Mouse (Mus musculus): ENCODE measurements around the gene Xirp1. TPM values are rescaled to one million over a fixed set of nuclear protein-coding genes. Genes with fewer than 3 reads are reported as not detected.

The Xirp1 gene
- total and polyA plus RNA-seq, 2 experiments, result 0.09 to 0.11 TPM

- no peak for TF ChIP-seq CTCF (IDR thresholded peaks at IDR 0.05; ENCODE audit: low read depth, low read length)
- no peak for TF ChIP-seq POLR2A (IDR thresholded peaks at IDR 0.05; ENCODE audit: extremely low read depth, insufficient read depth, low read length)
- peaks cover 25% of the 10 kb centered on the region for H3K36me3 ChIP-seq (ENCODE audit: control insufficient read depth, insufficient read depth, low read length)
- H3K4me3 ChIP-seq (ENCODE audit: insufficient read depth, low read depth, low read length), result no peak overlapping the region
- H3K9ac ChIP-seq (ENCODE audit: low read depth, low read length), result no peak overlapping the region
- WGBS, result 59% methylated on average over 4 of the region's 4 CpGs
- DNase-seq (ENCODE audit: extremely low read depth, low read depth, low spot score), result no peak
- peaks cover 31% of the 10 kb centered on the region for H3K79me2 ChIP-seq (ENCODE audit: control insufficient read depth, insufficient read depth, low read length)
- no peak overlapping the region for H3K27ac ChIP-seq (replicated peaks; ENCODE audit: insufficient read depth, low read depth, low read length)
- H3K27me3 ChIP-seq (ENCODE audit: control insufficient read depth, insufficient read depth, low read length), result no peaks in the 10 kb centered on the region
- peaks cover 34% of the 10 kb centered on the region for H3K4me1 ChIP-seq (ENCODE audit: control insufficient read depth, insufficient read depth, low read length)
Observed at GRCm38 (mm10) chr9:119975286-119975685, 48.1 kb downstream of the Xirp1 start.

- H3K27ac ChIP-seq (replicated peaks; ENCODE audit: insufficient read depth, low read depth, low read length), result no peak overlapping the region
- H3K79me2 ChIP-seq (ENCODE audit: control insufficient read depth, insufficient read depth, low read length), result peaks cover 26% of the 10 kb centered on the region
- DNase-seq (ENCODE audit: extremely low read depth, low read depth, low spot score), result no peak
- peaks cover 29% of the 10 kb centered on the region for H3K4me1 ChIP-seq (ENCODE audit: control insufficient read depth, insufficient read depth, low read length)
- no peak for TF ChIP-seq POLR2A (IDR thresholded peaks at IDR 0.05; ENCODE audit: extremely low read depth, insufficient read depth, low read length)
- TF ChIP-seq CTCF (IDR thresholded peaks at IDR 0.05; ENCODE audit: low read depth, low read length), result peak; percentile 44
- peaks cover 25% of the 10 kb centered on the region for H3K36me3 ChIP-seq (ENCODE audit: control insufficient read depth, insufficient read depth, low read length)
- no peaks in the 10 kb centered on the region for H3K27me3 ChIP-seq (ENCODE audit: control insufficient read depth, insufficient read depth, low read length)
- H3K4me3 ChIP-seq (ENCODE audit: insufficient read depth, low read depth, low read length), result no peak overlapping the region
- H3K9ac ChIP-seq (ENCODE audit: low read depth, low read length), result no peak overlapping the region
- 79% methylated on average over 5 of the region's 5 CpGs for WGBS
Observed at GRCm38 (mm10) chr9:119974609-119975008, 48.8 kb downstream of the Xirp1 start.

GRCm38 (mm10) chr9:119973869-119974520, 49.4 kb downstream of the Xirp1 start:
- peaks cover 20% of the 10 kb centered on the region for H3K79me2 ChIP-seq (ENCODE audit: control insufficient read depth, insufficient read depth, low read length)
- DNase-seq (ENCODE audit: extremely low read depth, low read depth, low spot score), result no peak
- H3K4me3 ChIP-seq (ENCODE audit: insufficient read depth, low read depth, low read length), result no peak overlapping the region
- no peak overlapping the region for H3K9ac ChIP-seq (ENCODE audit: low read depth, low read length)
- no peak overlapping the region for H3K27ac ChIP-seq (replicated peaks; ENCODE audit: insufficient read depth, low read depth, low read length)
- H3K4me1 ChIP-seq (ENCODE audit: control insufficient read depth, insufficient read depth, low read length), result peaks cover 24% of the 10 kb centered on the region
- TF ChIP-seq POLR2A (IDR thresholded peaks at IDR 0.05; ENCODE audit: extremely low read depth, insufficient read depth, low read length) (no peak), CTCF (IDR thresholded peaks at IDR 0.05; ENCODE audit: low read depth, low read length) (peak; percentile 77)
- no peaks in the 10 kb centered on the region for H3K27me3 ChIP-seq (ENCODE audit: control insufficient read depth, insufficient read depth, low read length)
- H3K36me3 ChIP-seq (ENCODE audit: control insufficient read depth, insufficient read depth, low read length), result peaks cover 25% of the 10 kb centered on the region
- WGBS, result 94% methylated on average over 27 of the region's 27 CpGs

DNA sequence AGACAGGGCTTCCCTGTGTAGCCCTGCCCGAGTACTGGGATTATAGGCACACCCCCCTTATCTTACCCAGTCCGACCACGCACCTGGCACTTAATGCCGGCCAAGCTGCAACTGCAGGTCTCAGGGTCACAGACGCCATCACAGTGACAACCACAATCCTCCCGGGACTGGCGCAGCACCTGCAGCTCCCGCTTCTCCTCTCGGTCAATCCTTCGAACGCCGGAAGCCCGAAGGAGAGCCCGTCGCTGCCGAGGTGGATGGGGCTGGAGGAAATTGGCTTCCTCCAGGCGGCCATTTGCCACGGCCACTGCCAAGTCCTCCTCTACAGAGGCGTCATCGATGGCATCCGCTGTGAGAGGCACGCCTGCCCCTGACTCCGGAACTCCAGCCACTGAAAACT, 50.1 kb downstream of the Xirp1 start:
- Histone ChIP-seq H3K4me1 (ENCODE audit: control insufficient read depth, insufficient read depth, low read length) (peaks cover 17% of the 10 kb centered on the region), H3K4me3 (ENCODE audit: insufficient read depth, low read depth, low read length) (no peak overlapping the region), H3K27ac (replicated peaks; ENCODE audit: insufficient read depth, low read depth, low read length) (no peak overlapping the region), H3K9ac (ENCODE audit: low read depth, low read length) (no peak overlapping the region), H3K27me3 (ENCODE audit: control insufficient read depth, insufficient read depth, low read length) (no peaks in the 10 kb centered on the region), H3K36me3 (ENCODE audit: control insufficient read depth, insufficient read depth, low read length) (peaks cover 25% of the 10 kb centered on the region), H3K79me2 (ENCODE audit: control insufficient read depth, insufficient read depth, low read length) (peaks cover 13% of the 10 kb centered on the region)
- TF ChIP-seq CTCF (IDR thresholded peaks at IDR 0.05; ENCODE audit: low read depth, low read length), result no peak
- no peak for TF ChIP-seq POLR2A (IDR thresholded peaks at IDR 0.05; ENCODE audit: extremely low read depth, insufficient read depth, low read length)
- whole genome bisulfite sequencing, result 94% methylated on average over 23 of the region's 23 CpGs
- no peak for DNase-seq (ENCODE audit: extremely low read depth, low read depth, low spot score)

DNA sequence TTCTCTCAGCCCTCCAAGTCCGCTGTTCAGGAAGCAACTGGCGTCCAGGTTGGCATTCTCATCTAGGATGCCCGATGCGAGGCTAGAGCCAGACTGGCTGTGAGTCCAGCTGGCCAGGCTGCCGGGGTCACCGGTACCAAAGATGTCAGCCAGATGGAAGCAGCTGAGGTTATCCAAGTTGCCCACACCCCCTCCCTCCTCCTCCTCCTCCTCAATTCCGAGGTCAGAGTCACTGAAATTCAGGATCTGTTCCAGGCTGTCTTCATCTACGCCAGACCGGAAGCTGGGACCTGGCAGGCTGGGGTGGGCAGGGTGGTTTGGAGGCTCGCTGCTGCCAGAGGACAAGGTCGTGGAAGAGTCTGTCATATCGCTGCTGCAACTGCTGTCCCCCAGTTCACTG, 50.8 kb downstream of the Xirp1 start:
- Histone ChIP-seq H3K9ac (ENCODE audit: low read depth, low read length) (no peak overlapping the region), H3K27me3 (ENCODE audit: control insufficient read depth, insufficient read depth, low read length) (no peaks in the 10 kb centered on the region), H3K36me3 (ENCODE audit: control insufficient read depth, insufficient read depth, low read length) (peaks cover 25% of the 10 kb centered on the region), H3K4me1 (ENCODE audit: control insufficient read depth, insufficient read depth, low read length) (peaks cover 13% of the 10 kb centered on the region), H3K4me3 (ENCODE audit: insufficient read depth, low read depth, low read length) (no peak overlapping the region), H3K27ac (replicated peaks; ENCODE audit: insufficient read depth, low read depth, low read length) (no peak overlapping the region), H3K79me2 (ENCODE audit: control insufficient read depth, insufficient read depth, low read length) (peaks cover 9% of the 10 kb centered on the region)
- DNase-seq (ENCODE audit: extremely low read depth, low read depth, low spot score), result peak; percentile 94
- 20% methylated on average over 12 of the region's 12 CpGs for WGBS
- TF ChIP-seq CTCF (IDR thresholded peaks at IDR 0.05; ENCODE audit: low read depth, low read length), result no peak
- no peak for TF ChIP-seq POLR2A (IDR thresholded peaks at IDR 0.05; ENCODE audit: extremely low read depth, insufficient read depth, low read length)

DNA sequence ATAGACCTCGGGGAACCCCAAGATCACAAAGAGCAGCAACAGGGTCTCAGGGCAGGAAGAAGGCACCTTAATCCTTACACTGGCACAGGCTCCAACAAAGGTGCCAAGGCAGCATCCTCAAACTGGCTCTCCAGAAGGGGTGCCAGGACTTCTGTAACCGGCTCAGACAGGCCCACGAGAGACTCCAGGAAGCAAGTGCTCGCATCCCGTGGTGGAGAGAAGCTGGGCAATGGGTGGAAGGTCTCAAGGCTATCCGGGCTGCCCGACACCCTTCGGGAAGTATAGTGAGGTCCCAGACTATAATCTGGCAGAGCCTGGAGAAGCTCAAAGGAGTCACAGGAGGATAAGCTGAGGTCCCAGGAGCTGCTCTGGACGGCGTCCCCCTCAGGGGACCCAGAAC, 51.2 kb downstream of the Xirp1 start:
- no peak for DNase-seq (ENCODE audit: extremely low read depth, low read depth, low spot score)
- H3K27me3 ChIP-seq (ENCODE audit: control insufficient read depth, insufficient read depth, low read length), result no peaks in the 10 kb centered on the region
- WGBS, result 85% methylated on average over 10 of the region's 10 CpGs
- H3K9ac ChIP-seq (ENCODE audit: low read depth, low read length), result no peak overlapping the region
- H3K36me3 ChIP-seq (ENCODE audit: control insufficient read depth, insufficient read depth, low read length), result peaks cover 25% of the 10 kb centered on the region
- H3K79me2 ChIP-seq (ENCODE audit: control insufficient read depth, insufficient read depth, low read length), result peaks cover 4% of the 10 kb centered on the region
- peaks cover 10% of the 10 kb centered on the region for H3K4me1 ChIP-seq (ENCODE audit: control insufficient read depth, insufficient read depth, low read length)
- H3K27ac ChIP-seq (replicated peaks; ENCODE audit: insufficient read depth, low read depth, low read length), result no peak overlapping the region
- TF ChIP-seq POLR2A (IDR thresholded peaks at IDR 0.05; ENCODE audit: extremely low read depth, insufficient read depth, low read length), result no peak
- TF ChIP-seq CTCF (IDR thresholded peaks at IDR 0.05; ENCODE audit: low read depth, low read length), result no peak
- no peak overlapping the region for H3K4me3 ChIP-seq (ENCODE audit: insufficient read depth, low read depth, low read length)
